In genomic region chrX:75128333-75128980, GRCm38 (mm10) we compare ENCODE assay signal across 11 mouse cellular contexts. TPM values are rescaled to one million over a fixed set of nuclear protein-coding genes. Genes with fewer than 3 reads are reported as not detected.
DNase-seq lines count a peak whose midpoint lies in the region; ATAC-seq and TF ChIP-seq lines count a peak whose summit lies in the region.
"Had no signal": no experiment of that assay in that cellular context is flagged by ENCODE, and none has a peak within 500 bp of the region (broad histone marks: within the 10 kb centered on the region; RNA-seq: fewer than 3 reads in every experiment).

No protein-coding gene starts in this region.

- DNase-seq in layer of hippocampus, adult 11-12 months (ENCODE audit: low spot score), result peak; percentile 14
- DNase-seq in layer of hippocampus, postnatal 25 days (ENCODE audit: extremely low spot score in 1 of 2, low spot score in 1 of 2), result no peak
- peak; percentile 9 for DNase-seq in cerebellum, adult 8-10 months
- no peak for DNase-seq in liver, embryonic 11.5 days (ENCODE audit: low spot score)
- DNase-seq in stomach, postnatal 0 days (ENCODE audit: low spot score), result peak; percentile 43
- no peak for DNase-seq in retina, embryonic 14.5 days (ENCODE audit: low spot score)
- DNase-seq in ovary, postnatal 36 days (ENCODE audit: low spot score), result no peak
- DNase-seq in left cerebral cortex, adult 8-10 months (ENCODE audit: low spot score in 2 of 2), result no peak
- DNase-seq: right cerebral cortex, postnatal 4 days had no signal

- ATAC-seq in liver, embryonic 11.5 days (replicated peaks; ENCODE audit: low FRiP score), result no peak
- ATAC-seq in stomach, postnatal 0 days (ENCODE audit: low FRiP score, low TSS enrichment), result peak; percentile 47

- no peaks in the 10 kb centered on the region for H3K4me1 ChIP-seq in liver, embryonic 11.5 days (replicated peaks; ENCODE audit: control insufficient read depth, insufficient read depth, low read length)
- no peaks in the 10 kb centered on the region for H3K4me1 ChIP-seq in stomach, postnatal 0 days (replicated peaks; ENCODE audit: control insufficient read depth, insufficient read depth)
- H3K4me1 ChIP-seq: limb, embryonic 12.5 days had no signal

- H3K9me3 ChIP-seq in liver, embryonic 11.5 days (ENCODE audit: control insufficient read depth, low read length), result no peaks in the 10 kb centered on the region
- H3K9me3 ChIP-seq in stomach, postnatal 0 days (ENCODE audit: control insufficient read depth, low read length), result no peaks in the 10 kb centered on the region
- H3K9me3 ChIP-seq: limb, embryonic 12.5 days had no signal

- 0 out of 2 replicates have a peak overlapping the region, but pooled peaks have one; percentile 4 for H3K27ac ChIP-seq in liver, embryonic 11.5 days (ENCODE audit: low read depth, low read length)
- H3K27ac ChIP-seq in stomach, postnatal 0 days (replicated peaks), result no peak overlapping the region
- H3K27ac ChIP-seq: limb, embryonic 12.5 days had no signal

- H3K4me3 ChIP-seq in liver, embryonic 11.5 days (ENCODE audit: low read depth, low read length), result no peak overlapping the region
- H3K4me3 ChIP-seq in stomach, postnatal 0 days (ENCODE audit: low read depth, low read length), result no peak overlapping the region
- H3K4me3 ChIP-seq: limb, embryonic 12.5 days had no signal

- no peak for TF ChIP-seq CTCF in stomach, postnatal 0 days (IDR thresholded peaks at IDR 0.05; ENCODE audit: low read depth)

- H3K36me3 ChIP-seq in liver, embryonic 11.5 days (ENCODE audit: control insufficient read depth, insufficient read depth, low read length), result no peaks in the 10 kb centered on the region
- no peaks in the 10 kb centered on the region for H3K36me3 ChIP-seq in stomach, postnatal 0 days (ENCODE audit: control insufficient read depth, insufficient read depth, low read length)

- no peak overlapping the region for H3K9ac ChIP-seq in liver, embryonic 11.5 days (ENCODE audit: low read depth, low read length)
- no peak overlapping the region for H3K9ac ChIP-seq in stomach, postnatal 0 days (ENCODE audit: low read length)
- H3K9ac ChIP-seq: limb, embryonic 12.5 days had no signal

- TF ChIP-seq EP300 in stomach, postnatal 0 days (optimal IDR thresholded peaks at IDR 0.05), result no peak

- peak overlapping the region; percentile 51 for H3K4me2 ChIP-seq in liver, embryonic 11.5 days
- no peak overlapping the region for H3K4me2 ChIP-seq in stomach, postnatal 0 days (replicated peaks; ENCODE audit: low read depth)
- H3K4me2 ChIP-seq: limb, embryonic 12.5 days had no signal

- no peaks in the 10 kb centered on the region for H3K27me3 ChIP-seq in liver, embryonic 11.5 days (replicated peaks; ENCODE audit: control insufficient read depth, insufficient read depth, low read length)
- H3K27me3 ChIP-seq in stomach, postnatal 0 days (ENCODE audit: control insufficient read depth, insufficient read depth, low read length), result no peaks in the 10 kb centered on the region
- H3K27me3 ChIP-seq: limb, embryonic 12.5 days had no signal

RNA-seq across cellular contexts. Expression of gene Mpp1, which starts 2.4 kb away (rescaled TPM):
- total RNA-seq in layer of hippocampus, postnatal 25 days (2021), result 10 to 100 TPM; 32.0 to 37.3 TPM
- polyA plus RNA-seq in liver, embryonic 11.5 days (2014; fragmentation: Nextera tagmentation; extraction: Ambion mirVana), result 45.7 and 53.6 TPM in 2 replicates
- polyA plus RNA-seq in stomach, postnatal 0 days (2015; fragmentation: Nextera tagmentation; extraction: Ambion mirVana), result 52.5 and 60.1 TPM in 2 replicates
- total RNA-seq in left cerebral cortex, adult 8-10 months (2022), result 10 to 100 TPM; 37.3 to 40.7 (median 39.5) TPM

RNA-seq across cellular contexts. Expression of gene Dkc1, which starts 32.8 kb away (rescaled TPM):
- 10 to 100 TPM; 32.5 to 36.4 TPM for total RNA-seq in layer of hippocampus, postnatal 25 days (2021)
- 208 and 220 TPM in 2 replicates for polyA plus RNA-seq in liver, embryonic 11.5 days (2014; fragmentation: Nextera tagmentation; extraction: Ambion mirVana)
- polyA plus RNA-seq in stomach, postnatal 0 days (2015; fragmentation: Nextera tagmentation; extraction: Ambion mirVana), result 43.2 and 52.4 TPM in 2 replicates
- total RNA-seq in left cerebral cortex, adult 8-10 months (2022), result 10 to 100 TPM; 31.7 to 54.2 (median 38.0) TPM

RNA-seq across cellular contexts. Expression of gene Smim9, which starts 35.1 kb away (rescaled TPM):
- total RNA-seq in layer of hippocampus, postnatal 25 days (2021), result not detected
- not detected in 2 replicates for polyA plus RNA-seq in liver, embryonic 11.5 days (2014; fragmentation: Nextera tagmentation; extraction: Ambion mirVana)
- not detected in 2 replicates for polyA plus RNA-seq in stomach, postnatal 0 days (2015; fragmentation: Nextera tagmentation; extraction: Ambion mirVana)
- not detected for total RNA-seq in left cerebral cortex, adult 8-10 months (2022)
- polyA plus RNA-seq: forebrain, embryonic 11.5 days; limb, embryonic 12.5 days had no signal

RNA-seq across cellular contexts. Expression of gene Gab3, which starts 43.2 kb away (rescaled TPM):
- total RNA-seq in layer of hippocampus, postnatal 25 days (2021), result 1 to 10 TPM; 1.9 to 2.2 TPM
- 1.1 and 1.3 TPM in 2 replicates for polyA plus RNA-seq in liver, embryonic 11.5 days (2014; fragmentation: Nextera tagmentation; extraction: Ambion mirVana)
- 1.3 and 1.5 TPM in 2 replicates for polyA plus RNA-seq in stomach, postnatal 0 days (2015; fragmentation: Nextera tagmentation; extraction: Ambion mirVana)
- total RNA-seq in left cerebral cortex, adult 8-10 months (2022), result 1 to 10 TPM; 1.8 to 4.1 (median 2.6) TPM

Comparison
In these comparisons a context has a peak if more than half of its experiments do, and no peak if none do; other contexts are left out.
1. DNase-seq: peak in layer of hippocampus, adult 11-12 months (single experiment), cerebellum, adult 8-10 months (single experiment) and stomach, postnatal 0 days (single experiment); none in layer of hippocampus, postnatal 25 days (0 of 2), liver, embryonic 11.5 days (single experiment), retina, embryonic 14.5 days (single experiment), ovary, postnatal 36 days (single experiment) and left cerebral cortex, adult 8-10 months (0 of 2).